Mouse (Mus musculus): ENCODE results near the gene Nme4.

Gene Nme4

GRCm38 (mm10) chr17:26095121-26095740 lies at the start of gene Nme4:
Gene Nme4, minus strand, starts transcription at chr17:26095602.
- peak; percentile 35 for DNase-seq (ENCODE audit: low read depth, low spot score)

- no peak for DNase-seq (ENCODE audit: low read depth, low spot score)
Observed at GRCm38 (mm10) chr17:26143386-26143785, 48.0 kb upstream of the Nme4 start.

GRCm38 (mm10) chr17:26142796-26143195 lies 47.4 kb upstream of the Nme4 start:
- DNase-seq (ENCODE audit: low read depth, low spot score): peak; percentile 83

- DNase-seq (ENCODE audit: low read depth, low spot score): peak; percentile 43
Observed at GRCm38 (mm10) chr17:26138901-26139381, 43.5 kb upstream of the Nme4 start.

GRCm38 (mm10) chr17:26138239-26138836 lies 42.9 kb upstream of the Nme4 start, which contains the start of gene Axin1:
Gene Axin1, plus strand, starts transcription at chr17:26138688.
- peak; percentile 99 for DNase-seq (ENCODE audit: low read depth, low spot score)

GRCm38 (mm10) chr17:26137751-26138130 lies 42.3 kb upstream of the Nme4 start:
- DNase-seq (ENCODE audit: low read depth, low spot score): no peak

- no peak for DNase-seq (ENCODE audit: low read depth, low spot score)
Observed at GRCm38 (mm10) chr17:26137106-26137750, 41.8 kb upstream of the Nme4 start.

- no peak for DNase-seq (ENCODE audit: low read depth, low spot score)
Observed at GRCm38 (mm10) chr17:26131856-26132853, 36.8 kb upstream of the Nme4 start.

GRCm38 (mm10) chr17:26131062-26131732 lies 35.8 kb upstream of the Nme4 start:
- no peak for DNase-seq (ENCODE audit: low read depth, low spot score)

GRCm38 (mm10) chr17:26125226-26125625 lies 29.8 kb upstream of the Nme4 start:
- no peak for DNase-seq (ENCODE audit: low read depth, low spot score)

GRCm38 (mm10) chr17:26124560-26124959 lies 29.2 kb upstream of the Nme4 start:
- no peak for DNase-seq (ENCODE audit: low read depth, low spot score)

GRCm38 (mm10) chr17:26123267-26123684 lies 27.9 kb upstream of the Nme4 start, which contains the start of gene Mrpl28:
Gene Mrpl28, plus strand, starts transcription at chr17:26123500.
- DNase-seq (ENCODE audit: low read depth, low spot score): peak; percentile 98

- DNase-seq (ENCODE audit: low read depth, low spot score): no peak
Observed at GRCm38 (mm10) chr17:26122431-26123140, 27.2 kb upstream of the Nme4 start.

GRCm38 (mm10) chr17:26119766-26120710 lies 24.6 kb upstream of the Nme4 start:
- peak; percentile 84 for DNase-seq (ENCODE audit: low read depth, low spot score)

GRCm38 (mm10) chr17:26116503-26117258 lies 21.3 kb upstream of the Nme4 start:
- DNase-seq (ENCODE audit: low read depth, low spot score): no peak

GRCm38 (mm10) chr17:26115956-26116487 lies 20.6 kb upstream of the Nme4 start:
- no peak for DNase-seq (ENCODE audit: low read depth, low spot score)

GRCm38 (mm10) chr17:26115205-26115898 lies 19.9 kb upstream of the Nme4 start:
- no peak for DNase-seq (ENCODE audit: low read depth, low spot score)

All from 3T3-L1 (cell line).